Mouse (Mus musculus) heart, adult 10 weeks (tissue): ENCODE results near the gene Dstn. TPM values are rescaled to one million over a fixed set of nuclear protein-coding genes. Genes with fewer than 3 reads are reported as not detected.

ENCODE experiments used
- polyA plus RNA-seq: library from polyadenylated mRNA; stranded (reverse); fragments of 350-450 nt; fragmentation: Illumina TruSeq; extraction: RNeasy Lipid Tissue Mini Kit (QIAGEN cat#74804); gene quantifications from one replicate; pipeline ENCODE4 v1.2.3, GENCODE M21; 2014; ENCODE audit warnings: low read depth, low replicate concordance

Dstn gene
- polyA plus RNA-seq: 192 TPM

GRCm38 (mm10) chr2:143914760-143915599 is at the start of gene Dstn:
TSS of gene Dstn (plus strand) at chr2:143915320.

Other genes with a start within 250 kb of the Dstn start
- 0.47 TPM for gene Bfsp1, start 52.1 kb upstream of the Dstn start, polyA plus RNA-seq
- gene Rrbp1, start 95.9 kb downstream of the Dstn start, polyA plus RNA-seq: 131 TPM
- gene Banf2, start 117.7 kb downstream of the Dstn start, polyA plus RNA-seq: not detected